Mouse (Mus musculus): ENCODE measurements around the gene Tmem210. TPM values are rescaled to one million over a fixed set of nuclear protein-coding genes. Genes with fewer than 3 reads are reported as not detected.

Gene Tmem210
- not detected in 2 replicates for polyA plus RNA-seq (2012; rRNA removed)

DNA sequence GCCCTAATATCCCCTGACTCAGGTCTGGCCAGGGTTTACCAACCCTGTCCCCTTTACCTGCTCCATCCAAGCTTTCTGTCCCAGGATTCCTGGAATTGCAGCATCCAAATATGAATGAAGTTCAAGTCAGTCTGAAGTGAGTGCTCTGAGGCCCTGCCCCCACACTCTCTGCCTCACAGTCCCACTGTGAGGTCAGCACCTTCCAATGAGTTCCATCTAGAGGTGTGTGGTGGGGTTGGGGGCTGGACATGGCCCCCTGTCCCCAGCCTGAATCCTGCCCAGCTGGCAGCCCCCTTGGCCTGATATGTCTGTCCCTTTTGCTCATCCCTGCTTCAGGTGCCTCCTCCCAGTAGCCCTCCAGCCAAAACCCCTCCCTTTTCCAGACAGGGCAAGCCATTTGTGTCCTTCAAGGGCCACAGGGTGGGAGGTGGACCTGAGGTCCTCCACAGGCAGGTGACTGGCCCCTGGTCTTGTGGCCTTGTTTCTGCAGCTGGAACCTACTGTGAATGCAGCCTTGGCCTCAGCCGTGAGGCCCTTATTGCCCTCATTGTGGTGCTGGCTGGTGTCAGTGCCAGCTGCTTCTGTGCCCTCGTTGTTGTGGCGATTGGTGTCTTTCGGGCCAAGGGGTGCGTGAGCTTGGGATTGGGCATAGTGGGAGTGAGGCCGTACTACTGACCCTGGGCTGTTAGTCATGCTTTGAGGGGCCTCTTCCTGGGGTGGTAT is at the start of gene Tmem210:
Gene Tmem210 (plus strand): TSS at position 219 of the 723 bp plus-strand sequence.
- H3K4me3 ChIP-seq (ENCODE audit: low read depth, low read length) = no peak within 1 kb of the TSS
- peaks cover 10% of the 10 kb centered on the region for H3K27me3 ChIP-seq (ENCODE audit: control insufficient read depth, insufficient read depth, low read length)
- TF ChIP-seq CTCF (IDR thresholded peaks at IDR 0.05; ENCODE audit: extremely low read depth, insufficient read length, insufficient replicate concordance, low read depth, low read length) (no peak), POLR2A (IDR thresholded peaks at IDR 0.05; ENCODE audit: low read depth, low read length) (no peak)
- peak within 1 kb of the TSS; percentile 99 for H3K27ac ChIP-seq (ENCODE audit: insufficient read depth, low read depth, low read length)
- 49% methylated on average over 6 of the region's 6 CpGs for WGBS
- peaks cover 61% of the 10 kb centered on the region for H3K4me1 ChIP-seq (ENCODE audit: control insufficient read depth, insufficient read depth, insufficient read length, low read length)
- peaks cover 19% of the 10 kb centered on the region for H3K36me3 ChIP-seq (ENCODE audit: control insufficient read depth, insufficient read depth, low read length)

DNA sequence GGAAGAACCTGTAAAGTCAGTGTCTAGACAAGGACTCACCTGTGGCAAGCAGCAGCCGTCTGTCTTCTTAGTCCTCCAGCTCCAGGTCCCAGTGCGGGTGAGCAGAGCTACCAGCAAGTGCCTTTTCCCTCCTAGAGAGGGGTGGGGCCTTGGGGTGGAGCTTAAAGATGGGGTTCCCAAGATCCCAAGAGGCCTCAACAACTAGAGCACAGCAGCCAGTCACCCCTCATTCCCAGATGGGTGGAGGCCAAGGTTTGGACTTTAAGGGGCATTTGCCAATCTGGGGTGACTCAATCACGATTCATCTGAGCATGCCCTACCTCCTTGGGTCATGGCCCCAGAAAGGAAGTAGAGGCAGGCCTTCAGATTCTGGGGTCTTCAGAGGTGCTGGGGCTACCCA is 48.2 kb upstream of the Tmem210 start:
- no peaks in the 10 kb centered on the region for H3K36me3 ChIP-seq (ENCODE audit: control insufficient read depth, insufficient read depth, low read length)
- no peak overlapping the region for H3K27ac ChIP-seq (ENCODE audit: insufficient read depth, low read depth, low read length)
- H3K4me3 ChIP-seq (ENCODE audit: low read depth, low read length) = no peak overlapping the region
- peaks cover 37% of the 10 kb centered on the region for H3K4me1 ChIP-seq (ENCODE audit: control insufficient read depth, insufficient read depth, insufficient read length, low read length)
- 81% methylated on average over 3 of the region's 3 CpGs for WGBS
- H3K27me3 ChIP-seq (ENCODE audit: control insufficient read depth, insufficient read depth, low read length) = no peaks in the 10 kb centered on the region; the same call in 1 of the 2 replicates
- TF ChIP-seq CTCF (IDR thresholded peaks at IDR 0.05; ENCODE audit: extremely low read depth, insufficient read length, insufficient replicate concordance, low read depth, low read length) (no peak), POLR2A (IDR thresholded peaks at IDR 0.05; ENCODE audit: low read depth, low read length) (no peak)

DNA sequence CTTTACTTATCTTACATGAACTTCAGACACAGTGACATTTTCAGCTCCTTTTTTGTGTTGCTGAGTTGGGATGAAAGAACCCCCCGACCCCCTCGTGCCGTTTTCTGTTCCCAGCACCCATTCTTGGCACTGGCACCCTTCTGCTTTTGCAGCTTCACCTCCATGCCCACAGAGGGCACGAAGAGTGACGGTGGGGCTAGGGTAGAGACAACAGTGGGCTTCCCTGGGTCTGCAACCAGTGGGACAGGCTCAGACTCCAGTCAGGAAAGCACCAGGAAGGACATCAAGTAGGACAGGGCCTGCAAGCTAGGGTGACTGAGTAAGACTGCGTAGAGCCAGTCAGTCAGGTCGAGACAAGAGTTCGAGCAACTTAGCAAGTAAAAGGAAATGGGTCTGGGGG is 47.6 kb upstream of the Tmem210 start:
- Histone ChIP-seq H3K4me1 (ENCODE audit: control insufficient read depth, insufficient read depth, insufficient read length, low read length) (peaks cover 33% of the 10 kb centered on the region), H3K36me3 (ENCODE audit: control insufficient read depth, insufficient read depth, low read length) (no peaks in the 10 kb centered on the region; the same call in 1 of the 2 replicates), H3K4me3 (ENCODE audit: low read depth, low read length) (no peak overlapping the region), H3K27ac (ENCODE audit: insufficient read depth, low read depth, low read length) (0 out of 2 replicates have a peak overlapping the region, but pooled peaks have one; percentile 31), H3K27me3 (ENCODE audit: control insufficient read depth, insufficient read depth, low read length) (no peaks in the 10 kb centered on the region; the same call in 1 of the 2 replicates)
- 68% methylated on average over 8 of the region's 8 CpGs for WGBS
- TF ChIP-seq CTCF (IDR thresholded peaks at IDR 0.05; ENCODE audit: extremely low read depth, insufficient read length, insufficient replicate concordance, low read depth, low read length) = no peak
- TF ChIP-seq POLR2A (IDR thresholded peaks at IDR 0.05; ENCODE audit: low read depth, low read length) = no peak

DNA sequence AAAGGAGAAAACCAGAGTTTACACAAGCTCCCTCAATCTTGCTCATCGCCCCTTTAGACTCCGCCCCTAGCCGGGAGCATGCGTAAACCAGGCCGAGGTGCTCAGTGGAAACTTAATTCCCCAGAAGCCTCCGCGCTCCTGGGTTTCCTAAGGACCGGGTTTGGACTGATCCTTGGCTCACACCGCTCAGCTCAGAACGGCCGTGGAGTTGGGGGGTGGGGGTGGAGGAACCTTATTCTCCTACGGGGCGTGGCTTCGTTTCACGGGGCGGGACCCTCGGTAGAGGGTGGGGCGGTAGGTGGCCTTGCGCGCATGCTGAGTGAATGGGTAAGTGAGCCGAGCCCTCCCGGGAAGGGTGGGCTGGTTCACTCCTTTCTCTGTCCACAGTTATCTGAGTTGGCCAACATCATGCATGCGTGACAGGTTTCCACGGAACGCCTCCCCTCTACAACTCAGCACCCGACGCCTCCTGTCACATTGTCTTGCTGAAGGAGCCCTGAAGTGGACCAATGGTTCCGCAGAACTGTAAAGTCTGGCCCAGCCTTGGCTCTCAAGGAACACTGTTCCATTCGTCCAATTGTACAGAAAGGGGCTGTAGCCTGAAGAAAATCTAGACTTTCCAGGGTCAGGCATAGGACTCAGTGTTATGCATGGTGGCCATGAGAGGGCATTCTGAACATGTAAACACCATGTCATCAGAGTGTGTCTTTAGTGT is 47.1 kb upstream of the Tmem210 start:
- no peaks in the 10 kb centered on the region; the same call in 1 of the 2 replicates for H3K36me3 ChIP-seq (ENCODE audit: control insufficient read depth, insufficient read depth, low read length)
- H3K27ac ChIP-seq (ENCODE audit: insufficient read depth, low read depth, low read length) = peak overlapping the region; percentile 31; the same call in 1 of the 2 replicates
- peaks cover 30% of the 10 kb centered on the region for H3K4me1 ChIP-seq (ENCODE audit: control insufficient read depth, insufficient read depth, insufficient read length, low read length)
- H3K4me3 ChIP-seq (ENCODE audit: low read depth, low read length) = peak overlapping the region; percentile 70
- no peaks in the 10 kb centered on the region; the same call in 1 of the 2 replicates for H3K27me3 ChIP-seq (ENCODE audit: control insufficient read depth, insufficient read depth, low read length)
- WGBS = 2% methylated on average over 29 of the region's 29 CpGs
- TF ChIP-seq POLR2A (IDR thresholded peaks at IDR 0.05; ENCODE audit: low read depth, low read length) (peak; percentile 35; the same call in 1 of the 2 replicates), CTCF (IDR thresholded peaks at IDR 0.05; ENCODE audit: extremely low read depth, insufficient read length, insufficient replicate concordance, low read depth, low read length) (no peak)

DNA sequence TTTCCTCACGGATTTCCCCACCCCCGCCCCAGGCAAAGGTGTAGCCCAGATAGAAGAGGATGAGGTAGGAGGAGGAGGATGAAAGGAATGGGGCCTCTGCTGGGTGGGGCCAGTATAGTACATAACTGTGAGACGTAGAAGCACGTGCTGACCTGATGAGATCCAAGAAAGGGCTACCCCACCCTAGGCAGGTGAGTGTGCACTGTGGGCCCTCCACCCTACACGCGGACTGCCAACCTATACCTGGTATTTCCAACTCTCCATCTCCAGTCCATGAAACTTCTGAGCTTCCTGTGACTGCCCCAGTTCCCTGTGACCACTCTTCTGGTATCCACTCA is 46.5 kb upstream of the Tmem210 start:
- TF ChIP-seq POLR2A (IDR thresholded peaks at IDR 0.05; ENCODE audit: low read depth, low read length) (no peak), CTCF (IDR thresholded peaks at IDR 0.05; ENCODE audit: extremely low read depth, insufficient read length, insufficient replicate concordance, low read depth, low read length) (no peak)
- Histone ChIP-seq H3K27ac (ENCODE audit: insufficient read depth, low read depth, low read length) (peak overlapping the region; percentile 31; the same call in 1 of the 2 replicates), H3K27me3 (ENCODE audit: control insufficient read depth, insufficient read depth, low read length) (no peaks in the 10 kb centered on the region; the same call in 1 of the 2 replicates), H3K4me3 (ENCODE audit: low read depth, low read length) (peak overlapping the region; percentile 70), H3K36me3 (ENCODE audit: control insufficient read depth, insufficient read depth, low read length) (no peaks in the 10 kb centered on the region; the same call in 1 of the 2 replicates), H3K4me1 (ENCODE audit: control insufficient read depth, insufficient read depth, insufficient read length, low read length) (peaks cover 32% of the 10 kb centered on the region)
- 11% methylated on average over 6 of the region's 6 CpGs for WGBS

DNA sequence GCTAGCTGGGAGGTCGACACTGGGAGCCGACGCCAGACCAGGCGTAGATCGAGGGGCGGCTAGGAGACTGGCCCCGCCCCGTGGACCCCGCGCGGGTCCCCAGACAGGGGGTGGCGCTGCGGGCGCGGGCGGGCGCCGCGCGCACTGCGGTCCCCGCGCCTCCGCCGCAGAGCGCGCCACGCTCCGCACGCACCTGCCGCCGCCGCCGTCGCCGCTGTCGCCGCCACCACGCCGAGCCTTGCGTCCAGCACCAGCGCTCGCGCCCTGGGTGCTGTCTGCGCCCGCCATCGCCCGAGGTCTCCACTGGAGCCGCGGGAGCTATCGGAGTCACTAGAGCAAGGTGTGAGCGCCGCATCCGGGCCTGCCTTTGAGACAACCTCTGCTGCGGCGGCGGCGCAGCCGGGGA is 45.8 kb upstream of the Tmem210 start, which contains the start of the genes Rnf208 and Cysrt1:
Gene Rnf208 (plus strand): TSS at position 155 of the 406 bp plus-strand sequence.
Gene Cysrt1 (minus strand): TSS at position 352 of the 406 bp plus-strand sequence.
- WGBS = under 1% methylated on average over 55 of the region's 59 CpGs
- Histone ChIP-seq H3K4me3 (ENCODE audit: low read depth, low read length) (peak within 1 kb of the TSS; percentile 70), H3K27ac (ENCODE audit: insufficient read depth, low read depth, low read length) (peak within 1 kb of the TSS; percentile 31; the same call in 1 of the 2 replicates), H3K36me3 (ENCODE audit: control insufficient read depth, insufficient read depth, low read length) (no peaks in the 10 kb centered on the region; the same call in 1 of the 2 replicates), H3K4me1 (ENCODE audit: control insufficient read depth, insufficient read depth, insufficient read length, low read length) (peaks cover 38% of the 10 kb centered on the region), H3K27me3 (ENCODE audit: control insufficient read depth, insufficient read depth, low read length) (no peaks in the 10 kb centered on the region; the same call in 1 of the 2 replicates)
- TF ChIP-seq POLR2A (IDR thresholded peaks at IDR 0.05; ENCODE audit: low read depth, low read length) = no peak
- no peak for TF ChIP-seq CTCF (IDR thresholded peaks at IDR 0.05; ENCODE audit: extremely low read depth, insufficient read length, insufficient replicate concordance, low read depth, low read length)
